Mouse (Mus musculus) embryonic facial prominence, embryonic 14.5 days (tissue): ENCODE results near the gene Lrp1. TPM values are rescaled to one million over a fixed set of nuclear protein-coding genes. Genes with fewer than 3 reads are reported as not detected.

Source experiments
- ATAC-seq: fragments of 200-750 bp; cut with Nextera tagmentation; 2 replicates; pipeline ENCODE4 v1.8.0; 2017; ENCODE audit warnings: low read depth, moderate number of reproducible peaks, moderate TSS enrichment
- DNase-seq: peaks from one replicate; pipeline ENCODE4 v3.0.0-alpha.2; 2015; ENCODE audit warnings: low spot score
- H3K27ac ChIP-seq: fragments of 300-500 bp; sonication (generic); replicated peaks from 2 replicates; pipeline ENCODE4 v1.5.1; 2014; ENCODE audit warnings: low read depth, mild to moderate bottlenecking, low read length, moderate library complexity
- H3K27me3 ChIP-seq: fragments of 300-500 bp; sonication (generic); replicated peaks from 2 replicates; pipeline ENCODE4 v1.6.1; 2014; ENCODE audit warnings: low read length; ENCODE audit not compliant: control insufficient read depth, insufficient read depth
- H3K36me3 ChIP-seq: fragments of 300-500 bp; sonication (generic); 2 replicates; pipeline ENCODE4 v1.6.1; 2014; ENCODE audit warnings: low read length, mixed read lengths; ENCODE audit not compliant: control insufficient read depth, insufficient read depth
- H3K4me1 ChIP-seq: fragments of 300-500 bp; sonication (generic); 2 replicates; pipeline ENCODE4 v1.6.1; 2014; ENCODE audit warnings: antibody characterized with exemption, low read length; ENCODE audit not compliant: control insufficient read depth, insufficient read depth
- H3K4me2 ChIP-seq: fragments of 300-500 bp; sonication (generic); 2 replicates; pipeline ENCODE4 v1.6.1; 2014; ENCODE audit warnings: low read depth, mild to moderate bottlenecking, low read length, moderate library complexity, mixed read lengths
- H3K4me3 ChIP-seq: fragments of 300-500 bp; sonication (generic); 2 replicates; pipeline ENCODE4 v1.5.1; 2014; ENCODE audit warnings: low read depth, mild to moderate bottlenecking, low read length
- H3K9ac ChIP-seq: fragments of 300-500 bp; sonication (generic); 2 replicates; pipeline ENCODE4 v1.6.1; 2014; ENCODE audit warnings: low read depth, mild to moderate bottlenecking, low read length, moderate library complexity, mixed read lengths
- H3K9me3 ChIP-seq: fragments of 300-500 bp; sonication (generic); 2 replicates; pipeline ENCODE4 v1.6.1; 2016; ENCODE audit warnings: low read length; ENCODE audit not compliant: control insufficient read depth
- WGBS: fragments of 180-500 bp; shearing (Covaris S2); extraction: QIAGEN DNeasy Blood & Tissue Kit; methylation state at CpG from one replicate; pipeline ENCODE4 v1.1.7; 2014; 5-methylcytosine and 5-hydroxymethylcytosine counted together
- polyA plus RNA-seq: library from polyadenylated mRNA; unstranded; fragments of >200 nt; fragmentation: Nextera tagmentation; extraction: Ambion mirVana; gene quantifications from 2 replicates; pipeline ENCODE4 v1.2.1, GENCODE M21; 2014

Gene Lrp1
- polyA plus RNA-seq, 1 experiment from 2014 or later: 137 TPM

- Histone ChIP-seq H3K27me3 (no peaks in the 10 kb centered on the region), H3K4me1 (no peaks in the 10 kb centered on the region), H3K27ac (no peak overlapping the region), H3K9ac (no peak overlapping the region), H3K4me2 (no peak overlapping the region), H3K36me3 (peaks cover 87% of the 10 kb centered on the region), H3K4me3 (no peak overlapping the region), H3K9me3 (no peaks in the 10 kb centered on the region)
- 89% methylated on average over 17 of the region's 17 CpGs for WGBS
- no peak for ATAC-seq
- no peak for DNase-seq
Observed at GRCm38 (mm10) chr10:127570937-127571641, 49.9 kb downstream of the Lrp1 start.

- Histone ChIP-seq H3K4me1 (no peaks in the 10 kb centered on the region), H3K36me3 (peaks cover 84% of the 10 kb centered on the region), H3K4me3 (no peak overlapping the region), H3K27me3 (no peaks in the 10 kb centered on the region), H3K27ac (no peak overlapping the region), H3K4me2 (no peak overlapping the region), H3K9me3 (no peaks in the 10 kb centered on the region), H3K9ac (no peak overlapping the region)
- peak; percentile 19 for DNase-seq
- 79% methylated on average over 6 of the region's 6 CpGs for WGBS
- no peak for ATAC-seq
Observed at GRCm38 (mm10) chr10:127570384-127570783, 50.6 kb downstream of the Lrp1 start.

GRCm38 (mm10) chr10:127569450-127569849, 51.5 kb downstream of the Lrp1 start:
- Histone ChIP-seq H3K27ac (no peak overlapping the region), H3K4me3 (no peak overlapping the region), H3K9ac (no peak overlapping the region), H3K4me1 (no peaks in the 10 kb centered on the region), H3K36me3 (peaks cover 84% of the 10 kb centered on the region), H3K27me3 (no peaks in the 10 kb centered on the region), H3K9me3 (no peaks in the 10 kb centered on the region), H3K4me2 (no peak overlapping the region)
- 10% methylated on average over 3 of the region's 3 CpGs for WGBS
- DNase-seq (peak; percentile 88), ATAC-seq (no peak)

- Histone ChIP-seq H3K4me2 (no peak overlapping the region), H3K27me3 (no peaks in the 10 kb centered on the region), H3K9ac (no peak overlapping the region), H3K27ac (no peak overlapping the region), H3K4me3 (no peak overlapping the region), H3K4me1 (no peaks in the 10 kb centered on the region), H3K9me3 (no peaks in the 10 kb centered on the region), H3K36me3 (peaks cover 84% of the 10 kb centered on the region)
- ATAC-seq: no peak
- 94% methylated on average over 28 of the region's 28 CpGs for WGBS
- DNase-seq: no peak
Observed at GRCm38 (mm10) chr10:127566553-127567326, 54.2 kb downstream of the Lrp1 start.

- H3K4me3 ChIP-seq: no peak overlapping the region
- H3K9me3 ChIP-seq: no peaks in the 10 kb centered on the region
- no peaks in the 10 kb centered on the region for H3K4me1 ChIP-seq
- no peak overlapping the region; the same call in 1 of the 2 replicates for H3K27ac ChIP-seq
- H3K36me3 ChIP-seq: peaks cover 93% of the 10 kb centered on the region
- DNase-seq: peak; percentile 65
- peak; percentile 77 for ATAC-seq
- no peaks in the 10 kb centered on the region for H3K27me3 ChIP-seq
- H3K4me2 ChIP-seq: no peak overlapping the region
- WGBS: 49% methylated on average over 13 of the region's 13 CpGs
- H3K9ac ChIP-seq: no peak overlapping the region
Observed at GRCm38 (mm10) chr10:127564301-127564700, 56.6 kb downstream of the Lrp1 start.

- DNase-seq (peak; percentile 27), ATAC-seq (no peak)
- H3K4me1 ChIP-seq: no peaks in the 10 kb centered on the region
- no peak overlapping the region for H3K4me2 ChIP-seq
- H3K36me3 ChIP-seq: peaks cover 93% of the 10 kb centered on the region
- no peaks in the 10 kb centered on the region for H3K27me3 ChIP-seq
- no peaks in the 10 kb centered on the region for H3K9me3 ChIP-seq
- no peak overlapping the region for H3K9ac ChIP-seq
- H3K4me3 ChIP-seq: no peak overlapping the region
- H3K27ac ChIP-seq: peak overlapping the region; percentile 15; the same call in 1 of the 2 replicates
- WGBS: 62% methylated on average over 8 of the region's 8 CpGs
Observed at GRCm38 (mm10) chr10:127563840-127564239, 57.1 kb downstream of the Lrp1 start.

GRCm38 (mm10) chr10:127561145-127561544, 59.8 kb downstream of the Lrp1 start:
- peaks cover 96% of the 10 kb centered on the region for H3K36me3 ChIP-seq
- H3K9me3 ChIP-seq: no peaks in the 10 kb centered on the region
- no peak for DNase-seq
- no peak overlapping the region for H3K4me3 ChIP-seq
- no peaks in the 10 kb centered on the region for H3K27me3 ChIP-seq
- no peak overlapping the region for H3K4me2 ChIP-seq
- no peaks in the 10 kb centered on the region for H3K4me1 ChIP-seq
- H3K9ac ChIP-seq: no peak overlapping the region
- H3K27ac ChIP-seq: no peak overlapping the region
- no peak for ATAC-seq

- DNase-seq (no peak), ATAC-seq (no peak)
- H3K9me3 ChIP-seq: no peaks in the 10 kb centered on the region
- peaks cover 99% of the 10 kb centered on the region for H3K36me3 ChIP-seq
- no peaks in the 10 kb centered on the region for H3K27me3 ChIP-seq
- WGBS: 90% methylated on average over 13 of the region's 13 CpGs
- no peak overlapping the region for H3K4me3 ChIP-seq
- H3K27ac ChIP-seq: no peak overlapping the region
- no peak overlapping the region for H3K4me2 ChIP-seq
- H3K9ac ChIP-seq: no peak overlapping the region
- no peaks in the 10 kb centered on the region for H3K4me1 ChIP-seq
Observed at GRCm38 (mm10) chr10:127557397-127557796, 63.6 kb downstream of the Lrp1 start.
